Mouse (Mus musculus): ENCODE data around the gene Nfasc. TPM values are rescaled to one million over a fixed set of nuclear protein-coding genes. Genes with fewer than 3 reads are reported as not detected.

The Nfasc gene
- polyA plus RNA-seq, 1 experiment from 2014 or later, result 1.7 TPM

DNA sequence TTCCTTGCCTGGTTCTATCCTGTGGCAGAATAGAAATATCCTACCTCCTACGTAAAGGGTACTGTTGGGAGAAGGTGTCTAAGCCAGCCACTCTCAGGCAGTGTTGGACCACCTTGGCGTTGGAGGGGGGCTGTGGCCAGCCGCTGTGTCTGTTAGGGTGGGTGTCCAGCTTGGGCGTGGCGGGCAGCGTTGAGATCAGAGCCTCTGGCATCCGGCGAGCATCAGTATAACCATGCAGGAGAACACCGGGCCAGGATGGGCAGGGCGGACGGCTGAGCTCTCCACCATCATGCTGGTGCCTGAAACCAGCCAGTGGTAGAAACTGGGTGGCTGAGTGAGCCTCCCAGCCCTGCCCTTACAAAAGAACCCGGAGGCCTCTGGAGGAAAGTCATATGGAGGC is 226.3 kb downstream of the Nfasc start:
- Histone ChIP-seq H3K4me1 (no peaks in the 10 kb centered on the region), H3K4me2 (no peak overlapping the region), H3K36me3 (no peaks in the 10 kb centered on the region), H3K27me3 (no peaks in the 10 kb centered on the region), H3K9ac (no peak overlapping the region), H3K9me3 (no peaks in the 10 kb centered on the region), H3K4me3 (no peak overlapping the region), H3K27ac (no peak overlapping the region)
- ATAC-seq (ENCODE audit: insufficient number of reproducible peaks, insufficient read depth, low FRiP score, low TSS enrichment, low read depth), result no peak
- WGBS, result 86% methylated on average over 12 of the region's 12 CpGs

Other genes starting within 250 kb of the Nfasc start
- gene Tmem81, start 235.6 kb downstream of the Nfasc start, polyA plus RNA-seq (2015; fragmentation: Nextera tagmentation; extraction: Ambion mirVana), result 1.8 and 2.4 TPM in 2 replicates
- gene Cntn2, start 198.5 kb downstream of the Nfasc start, polyA plus RNA-seq (2015; fragmentation: Nextera tagmentation; extraction: Ambion mirVana), result 2.9 and 4.4 TPM in 2 replicates
- gene Lrrn2, start 138.5 kb upstream of the Nfasc start, polyA plus RNA-seq (2015; fragmentation: Nextera tagmentation; extraction: Ambion mirVana), result 3.8 and 4.4 TPM in 2 replicates